Mouse (Mus musculus) liver, postnatal 0 days (tissue): ENCODE results near the gene Rd3l.

Source experiments
- CTCF ChIP-seq: sonication (generic); IDR thresholded peaks from 2 replicates; pipeline ENCODE4 v1.5.1; 2016; ENCODE audit warnings: antibody characterized with exemption, low read depth
- EP300 ChIP-seq: IDR thresholded peaks from 2 replicates; pipeline ENCODE4 v1.6.1; 2016; ENCODE audit warnings: antibody characterized with exemption, low read depth, mild to moderate bottlenecking

- TF ChIP-seq CTCF (no peak), EP300 (no peak)
These were observed 17.8 kb downstream of the Rd3l start for GRCm38 (mm10) chr12:111963339-111963738.
